Mouse (Mus musculus): ENCODE measurements around the gene Mef2d.

DNA sequence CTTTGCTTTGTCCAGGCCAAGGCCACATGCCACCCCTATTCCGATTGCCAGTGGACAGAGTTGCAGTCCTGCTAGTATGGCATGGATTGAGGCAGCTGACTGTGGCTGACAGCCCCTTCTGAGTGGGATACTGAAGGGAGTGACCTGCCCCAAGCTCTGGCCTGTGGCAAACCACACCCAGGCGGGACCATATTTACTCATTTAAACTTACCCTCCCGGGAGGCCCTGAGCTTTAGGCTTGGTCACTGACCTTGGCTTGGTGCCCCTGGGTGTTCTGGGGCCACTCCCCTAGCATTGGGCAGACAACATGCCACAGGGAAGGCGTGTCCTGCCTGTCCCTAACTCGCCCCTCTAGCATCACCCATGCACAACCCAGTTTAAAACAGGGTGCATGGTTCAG lies 3.8 kb downstream of the Mef2d start:
- no peak for TF ChIP-seq CTCF (IDR thresholded peaks at IDR 0.05; ENCODE audit: borderline replicate concordance, insufficient read depth, low read length)
- TF ChIP-seq POLR2A (IDR thresholded peaks at IDR 0.05; ENCODE audit: low read depth, low read length): no peak
